Mouse (Mus musculus) megakaryocyte, embryonic 14.5 days (primary cell): ENCODE measurements at regions not wholly inside any gene's neighbourhood (a gene's known extent, or its start where the extent isn't known, plus 50 kb on each side); places are given as distances from the start of the nearest gene placed in this dataset.

Experiments used
- FLI1 ChIP-seq: IDR thresholded peaks from 2 replicates; pipeline ENCODE4 v1.6.1; 2012; ENCODE audit warnings: low read length, inconsistent platforms, mixed read lengths
- GATA1 ChIP-seq: IDR thresholded peaks from 3 replicates; pipeline ENCODE4 v1.6.1; 2012; ENCODE audit warnings: mixed read lengths, low read length, inconsistent platforms, borderline replicate concordance

- no peak for TF ChIP-seq GATA1
- no peak for TF ChIP-seq FLI1
Observed at GRCm38 (mm10) chr12:110385801-110386599, 60.9 kb upstream of the Ppp2r5c start.
